Mouse (Mus musculus) limb, embryonic 12.5 days (tissue): ENCODE data around the gene Aplnr. TPM values are rescaled to one million over a fixed set of nuclear protein-coding genes. Genes with fewer than 3 reads are reported as not detected.

Source experiments
- ATAC-seq: fragments of 200-750 bp; cut with Nextera tagmentation; 2 replicates; pipeline ENCODE4 v1.8.0; 2017; ENCODE audit warnings: low read depth, moderate TSS enrichment; ENCODE audit not compliant: insufficient number of reproducible peaks, insufficient read depth, low FRiP score, low TSS enrichment
- H3K27ac ChIP-seq: fragments of 300-500 bp; sonication (generic); 2 replicates; pipeline ENCODE4 v1.5.1; 2016; ENCODE audit warnings: mild to moderate bottlenecking, moderate library complexity
- H3K27me3 ChIP-seq: fragments of 300-500 bp; sonication (generic); 2 replicates; pipeline ENCODE4 v1.6.1; 2016; ENCODE audit warnings: mild to moderate bottlenecking, moderate library complexity
- H3K36me3 ChIP-seq: fragments of 300-500 bp; sonication (generic); 2 replicates; pipeline ENCODE4 v1.6.1; 2016; ENCODE audit warnings: mild to moderate bottlenecking, moderate library complexity
- H3K4me1 ChIP-seq: fragments of 300-500 bp; sonication (generic); replicated peaks from 2 replicates; pipeline ENCODE4 v1.6.1; 2016
- H3K4me2 ChIP-seq: fragments of 300-500 bp; sonication (generic); 2 replicates; pipeline ENCODE4 v1.6.1; 2016; ENCODE audit warnings: mild to moderate bottlenecking, moderate library complexity
- H3K4me3 ChIP-seq: fragments of 300-500 bp; sonication (generic); replicated peaks from 2 replicates; pipeline ENCODE4 v1.5.1; 2016; ENCODE audit warnings: mild to moderate bottlenecking
- H3K9ac ChIP-seq: fragments of 300-500 bp; sonication (generic); replicated peaks from 2 replicates; pipeline ENCODE4 v1.6.1; 2016; ENCODE audit warnings: mild to moderate bottlenecking, moderate library complexity
- H3K9me3 ChIP-seq: fragments of 300-500 bp; sonication (generic); 2 replicates; pipeline ENCODE4 v1.6.1; 2016; ENCODE audit warnings: mild to moderate bottlenecking, moderate library complexity
- WGBS: fragments of 180-500 bp; shearing (Covaris S2); methylation state at CpG from one replicate; pipeline ENCODE4 v1.1.7; 2016; 5-methylcytosine and 5-hydroxymethylcytosine counted together
- polyA plus RNA-seq: library from polyadenylated mRNA; unstranded; fragments of >200 nt; fragmentation: Nextera tagmentation; extraction: Ambion mirVana; gene quantifications from 2 replicates; pipeline ENCODE4 v1.2.1, GENCODE M21; 2016

Aplnr gene
- polyA plus RNA-seq, 1 experiment from 2014 or later = 39.0 TPM

GRCm38 (mm10) chr2:85106941-85107340, 29.1 kb upstream of the Aplnr start:
- ATAC-seq = no peak
- no peaks in the 10 kb centered on the region for H3K27me3 ChIP-seq
- no peak overlapping the region for H3K4me2 ChIP-seq
- no peak overlapping the region for H3K9ac ChIP-seq
- H3K4me1 ChIP-seq = no peaks in the 10 kb centered on the region
- no peaks in the 10 kb centered on the region for H3K9me3 ChIP-seq
- no peak overlapping the region for H3K27ac ChIP-seq
- H3K36me3 ChIP-seq = no peaks in the 10 kb centered on the region
- H3K4me3 ChIP-seq = no peak overlapping the region
- WGBS = 80% methylated on average over 4 of the region's 4 CpGs

GRCm38 (mm10) chr2:85110288-85110875, 25.6 kb upstream of the Aplnr start:
- Histone ChIP-seq H3K36me3 (no peaks in the 10 kb centered on the region), H3K4me1 (no peaks in the 10 kb centered on the region), H3K4me2 (no peak overlapping the region), H3K9ac (no peak overlapping the region), H3K27me3 (no peaks in the 10 kb centered on the region), H3K27ac (no peak overlapping the region), H3K4me3 (no peak overlapping the region), H3K9me3 (no peaks in the 10 kb centered on the region)
- 82% methylated on average over 9 of the region's 9 CpGs for WGBS
- no peak for ATAC-seq

- no peak overlapping the region for H3K9ac ChIP-seq
- no peaks in the 10 kb centered on the region for H3K36me3 ChIP-seq
- H3K27ac ChIP-seq = no peak overlapping the region
- no peak overlapping the region for H3K4me3 ChIP-seq
- H3K9me3 ChIP-seq = no peaks in the 10 kb centered on the region
- WGBS = 28% methylated on average over 5 of the region's 5 CpGs
- ATAC-seq = peak; percentile 24; the same call in 1 of the 2 replicates
- no peak overlapping the region for H3K4me2 ChIP-seq
- no peaks in the 10 kb centered on the region for H3K27me3 ChIP-seq
- H3K4me1 ChIP-seq = no peaks in the 10 kb centered on the region
These were observed 12.7 kb upstream of the Aplnr start for GRCm38 (mm10) chr2:85123187-85123868.

- H3K27me3 ChIP-seq = no peaks in the 10 kb centered on the region
- 38% methylated on average over 1 of the region's 1 CpGs for whole genome bisulfite sequencing
- H3K4me2 ChIP-seq = no peak overlapping the region
- no peaks in the 10 kb centered on the region for H3K36me3 ChIP-seq
- H3K9me3 ChIP-seq = no peaks in the 10 kb centered on the region
- no peak overlapping the region for H3K4me3 ChIP-seq
- peak; percentile 74; the same call in 1 of the 2 replicates for ATAC-seq
- no peak overlapping the region for H3K27ac ChIP-seq
- H3K4me1 ChIP-seq = no peaks in the 10 kb centered on the region
- no peak overlapping the region for H3K9ac ChIP-seq
These were observed 12.0 kb upstream of the Aplnr start for GRCm38 (mm10) chr2:85123869-85124535.

GRCm38 (mm10) chr2:85129496-85129971, 6.5 kb upstream of the Aplnr start:
- H3K9ac ChIP-seq = no peak overlapping the region
- no peaks in the 10 kb centered on the region for H3K9me3 ChIP-seq
- H3K27ac ChIP-seq = no peak overlapping the region
- H3K4me3 ChIP-seq = no peak overlapping the region
- H3K36me3 ChIP-seq = no peaks in the 10 kb centered on the region
- no peaks in the 10 kb centered on the region for H3K4me1 ChIP-seq
- H3K4me2 ChIP-seq = no peak overlapping the region
- WGBS = 60% methylated on average over 6 of the region's 6 CpGs
- peaks cover 4% of the 10 kb centered on the region; the same call in 1 of the 2 replicates for H3K27me3 ChIP-seq
- ATAC-seq = no peak

- Histone ChIP-seq H3K4me3 (no peak overlapping the region), H3K4me1 (no peaks in the 10 kb centered on the region), H3K36me3 (no peaks in the 10 kb centered on the region), H3K4me2 (no peak overlapping the region), H3K27ac (no peak overlapping the region), H3K9me3 (no peaks in the 10 kb centered on the region), H3K9ac (no peak overlapping the region), H3K27me3 (peaks cover 8% of the 10 kb centered on the region; the same call in 1 of the 2 replicates)
- no peak for ATAC-seq
- 6% methylated on average over 2 of the region's 2 CpGs for WGBS
These were observed 4.8 kb upstream of the Aplnr start for GRCm38 (mm10) chr2:85131226-85131625.

- no peaks in the 10 kb centered on the region for H3K36me3 ChIP-seq
- ATAC-seq = no peak
- 0% methylated on average over 1 of the region's 1 CpGs for WGBS
- no peak overlapping the region for H3K4me2 ChIP-seq
- H3K27me3 ChIP-seq = peaks cover 13% of the 10 kb centered on the region
- H3K9ac ChIP-seq = no peak overlapping the region
- H3K4me3 ChIP-seq = no peak overlapping the region
- no peaks in the 10 kb centered on the region for H3K4me1 ChIP-seq
- H3K9me3 ChIP-seq = no peaks in the 10 kb centered on the region
- H3K27ac ChIP-seq = no peak overlapping the region
These were observed 4.3 kb upstream of the Aplnr start for GRCm38 (mm10) chr2:85131724-85132123.

GRCm38 (mm10) chr2:85132204-85132603, 3.8 kb upstream of the Aplnr start:
- H3K4me3 ChIP-seq = no peak overlapping the region
- ATAC-seq = no peak
- 40% methylated on average over 2 of the region's 2 CpGs for WGBS

GRCm38 (mm10) chr2:85135099-85135498, 926 bp upstream of the Aplnr start:
- H3K27me3 ChIP-seq = peaks cover 22% of the 10 kb centered on the region
- WGBS = 44% methylated on average over 1 of the region's 1 CpGs
- ATAC-seq = no peak

More at GRCm38 (mm10) chr2:85132204-85132603, 3.8 kb upstream of the Aplnr start:
- H3K9me3 ChIP-seq = no peaks in the 10 kb centered on the region
- no peak overlapping the region for H3K9ac ChIP-seq
- H3K27ac ChIP-seq = no peak overlapping the region
- peaks cover 18% of the 10 kb centered on the region for H3K27me3 ChIP-seq
- no peak overlapping the region for H3K4me2 ChIP-seq
- no peaks in the 10 kb centered on the region for H3K4me1 ChIP-seq
- no peaks in the 10 kb centered on the region for H3K36me3 ChIP-seq

GRCm38 (mm10) chr2:85136831-85137520, 951 bp downstream of the Aplnr start:
- Histone ChIP-seq H3K4me1 (no peaks in the 10 kb centered on the region), H3K9ac (no peak overlapping the region), H3K27ac (no peak overlapping the region), H3K9me3 (no peaks in the 10 kb centered on the region), H3K36me3 (no peaks in the 10 kb centered on the region), H3K4me3 (0 out of 2 replicates have a peak overlapping the region, but pooled peaks have one; percentile 7), H3K4me2 (no peak overlapping the region), H3K27me3 (peaks cover 21% of the 10 kb centered on the region)
- ATAC-seq = no peak
- WGBS = 79% methylated on average over 21 of the region's 21 CpGs

More at GRCm38 (mm10) chr2:85135099-85135498, 926 bp upstream of the Aplnr start:
- Histone ChIP-seq H3K27ac (no peak overlapping the region), H3K36me3 (no peaks in the 10 kb centered on the region), H3K4me3 (no peak overlapping the region), H3K9ac (no peak overlapping the region), H3K4me2 (no peak overlapping the region), H3K9me3 (no peaks in the 10 kb centered on the region), H3K4me1 (no peaks in the 10 kb centered on the region)
